Mouse (Mus musculus) erythroblast, embryonic 14.5 days (primary cell): Measurements from ENCODE around the gene Tbl3. TPM values are rescaled to one million over a fixed set of nuclear protein-coding genes. Genes with fewer than 3 reads are reported as not detected.

Experiments used
- H3K27me3 ChIP-seq: 2 replicates; pipeline ENCODE4 v1.6.1; 2012; ENCODE audit warnings: inconsistent platforms; ENCODE audit not compliant: control insufficient read depth
- H3K36me3 ChIP-seq: 2 replicates; pipeline ENCODE4 v1.6.1; 2012; ENCODE audit warnings: mild to moderate bottlenecking, inconsistent platforms; ENCODE audit not compliant: control insufficient read depth
- H3K4me1 ChIP-seq: 2 replicates; pipeline ENCODE4 v1.6.1; 2012; ENCODE audit warnings: inconsistent platforms; ENCODE audit not compliant: control insufficient read depth
- H3K4me3 ChIP-seq: replicated peaks from 2 replicates; pipeline ENCODE3; 2012; ENCODE audit warnings: moderate library complexity, mild to moderate bottlenecking, inconsistent platforms
- H3K9me3 ChIP-seq: 2 replicates; pipeline ENCODE4 v1.6.1; 2012; ENCODE audit warnings: low read length, inconsistent platforms, mixed read lengths; ENCODE audit not compliant: control insufficient read depth
- GATA1 ChIP-seq: IDR thresholded peaks from 2 replicates; pipeline ENCODE4 v1.6.1; 2012; ENCODE audit warnings: low read length, inconsistent platforms, mixed read lengths
- TAL1 ChIP-seq: IDR thresholded peaks from 3 replicates; pipeline ENCODE4 v1.6.1; 2012; ENCODE audit warnings: low read length, inconsistent platforms, mixed read lengths
- polyA plus RNA-seq: library from polyadenylated mRNA; stranded (reverse); fragments of >175 nt; gene quantifications from 2 replicates; pipeline ENCODE4 v1.2.3, GENCODE M21; 2012

Gene Tbl3
- polyA plus RNA-seq, 1 experiment = 1.1 TPM

- H3K27me3 ChIP-seq = peaks cover 64% of the 10 kb centered on the region
- H3K9me3 ChIP-seq = no peaks in the 10 kb centered on the region
- TF ChIP-seq GATA1 (no peak), TAL1 (no peak)
These were observed 57.3 kb downstream of the Tbl3 start, which contains the start of gene Slc9a3r2 for GRCm38 (mm10) chr17:24650070-24650616. Gene Slc9a3r2 (minus strand): TSS chr17:24650327.

GRCm38 (mm10) chr17:24649581-24650069, 57.8 kb downstream of the Tbl3 start:
- no peaks in the 10 kb centered on the region for H3K9me3 ChIP-seq
- TF ChIP-seq TAL1 = no peak
- TF ChIP-seq GATA1 = no peak
- H3K27me3 ChIP-seq = peaks cover 64% of the 10 kb centered on the region

More at GRCm38 (mm10) chr17:24650070-24650616, 57.3 kb downstream of the Tbl3 start, which contains the start of gene Slc9a3r2:
- peaks cover 20% of the 10 kb centered on the region for H3K4me1 ChIP-seq
- H3K4me3 ChIP-seq = peak within 1 kb of the TSS; percentile 55
- H3K36me3 ChIP-seq = no peaks in the 10 kb centered on the region

GRCm38 (mm10) chr17:24648731-24649377, 58.6 kb downstream of the Tbl3 start:
- Histone ChIP-seq H3K27me3 (peaks cover 58% of the 10 kb centered on the region), H3K4me3 (no peak overlapping the region), H3K9me3 (no peaks in the 10 kb centered on the region), H3K36me3 (no peaks in the 10 kb centered on the region), H3K4me1 (peaks cover 24% of the 10 kb centered on the region)
- TF ChIP-seq GATA1 = no peak
- no peak for TF ChIP-seq TAL1

More at GRCm38 (mm10) chr17:24649581-24650069, 57.8 kb downstream of the Tbl3 start:
- Histone ChIP-seq H3K4me1 (peaks cover 26% of the 10 kb centered on the region), H3K4me3 (peak overlapping the region; percentile 55), H3K36me3 (no peaks in the 10 kb centered on the region)

Other genes starting within 250 kb of the Tbl3 start
- gene E4f1, start 237.3 kb downstream of the Tbl3 start, polyA plus RNA-seq = 6.2 and 7.3 TPM in 2 replicates
- gene Pgp, start 237.3 kb downstream of the Tbl3 start, polyA plus RNA-seq = 13.0 and 15.1 TPM in 2 replicates
- not detected in 2 replicates for gene Bricd5, start 233.8 kb downstream of the Tbl3 start, polyA plus RNA-seq
- gene Mlst8, start 228.6 kb downstream of the Tbl3 start, polyA plus RNA-seq = 1.4 and 1.7 TPM in 2 replicates
- not detected in 2 replicates for gene Caskin1, start 219.1 kb downstream of the Tbl3 start, polyA plus RNA-seq
- 11.3 and 12.7 TPM in 2 replicates for gene Traf7, start 179.7 kb downstream of the Tbl3 start, polyA plus RNA-seq
- 0.09 TPM in 1 of 2 replicates, not detected in the other for gene Rab26, start 173.4 kb downstream of the Tbl3 start, polyA plus RNA-seq
- gene Pkd1, start 157.8 kb downstream of the Tbl3 start, polyA plus RNA-seq = 0.14 and 0.21 TPM in 2 replicates
- 4.0 and 5.2 TPM in 2 replicates for gene Tsc2, start 75.0 kb downstream of the Tbl3 start, polyA plus RNA-seq
- 0.04 and 0.23 TPM in 2 replicates for gene Nthl1, start 75.0 kb downstream of the Tbl3 start, polyA plus RNA-seq
- gene Slc9a3r2, start 57.3 kb downstream of the Tbl3 start, polyA plus RNA-seq = 0.04 and 0.18 TPM in 2 replicates
- not detected in 2 replicates for gene Npw, start 49.2 kb downstream of the Tbl3 start, polyA plus RNA-seq
- gene Zfp598, start 38.0 kb downstream of the Tbl3 start, polyA plus RNA-seq = 7.3 and 7.6 TPM in 2 replicates
- not detected in 2 replicates for gene Syngr3, start 17.7 kb downstream of the Tbl3 start, polyA plus RNA-seq
- 6.4 and 9.0 TPM in 2 replicates for gene Gfer, start 11.5 kb downstream of the Tbl3 start, polyA plus RNA-seq
- 0.02 TPM in 1 of 2 replicates, not detected in the other for gene Noxo1, start 11.4 kb downstream of the Tbl3 start, polyA plus RNA-seq
- gene Rnf151, start 10.4 kb upstream of the Tbl3 start, polyA plus RNA-seq = 0.19 TPM in 1 of 2 replicates, not detected in the other
- gene Rps2, start 10.5 kb upstream of the Tbl3 start, polyA plus RNA-seq = 143 and 504 TPM in 2 replicates
- gene Ndufb10, start 16.8 kb upstream of the Tbl3 start, polyA plus RNA-seq = 104 and 106 TPM in 2 replicates
- gene Rpl3l, start 20.2 kb upstream of the Tbl3 start, polyA plus RNA-seq = not detected in 2 replicates
- 1.5 and 1.7 TPM in 2 replicates for gene Msrb1, start 29.0 kb upstream of the Tbl3 start, polyA plus RNA-seq
- not detected in 2 replicates for gene Hs3st6, start 45.3 kb upstream of the Tbl3 start, polyA plus RNA-seq
- not detected in 2 replicates for gene Meiob, start 96.6 kb upstream of the Tbl3 start, polyA plus RNA-seq
- 26.8 and 33.4 TPM in 2 replicates for gene Hagh, start 132.5 kb upstream of the Tbl3 start, polyA plus RNA-seq
- 2.3 and 2.9 TPM in 2 replicates for gene Fahd1, start 142.7 kb upstream of the Tbl3 start, polyA plus RNA-seq
- not detected in 2 replicates for gene Igfals, start 158.3 kb upstream of the Tbl3 start, polyA plus RNA-seq
- 7.5 and 12.0 TPM in 2 replicates for gene Nubp2, start 178.7 kb upstream of the Tbl3 start, polyA plus RNA-seq
- gene Spsb3, start 179.0 kb upstream of the Tbl3 start, polyA plus RNA-seq = 9.2 and 10.3 TPM in 2 replicates
- gene Eme2, start 187.4 kb upstream of the Tbl3 start, polyA plus RNA-seq = 1.7 and 1.8 TPM in 2 replicates
- gene Mrps34, start 187.5 kb upstream of the Tbl3 start, polyA plus RNA-seq = 6.4 and 7.5 TPM in 2 replicates
- 14.9 and 16.7 TPM in 2 replicates for gene Nme3, start 188.8 kb upstream of the Tbl3 start, polyA plus RNA-seq
- gene Mapk8ip3, start 229.3 kb upstream of the Tbl3 start, polyA plus RNA-seq = 5.7 and 7.2 TPM in 2 replicates